Mouse (Mus musculus) erythroblast, adult 5-6 weeks (primary cell): ENCODE data around the gene Clcc1. TPM values are rescaled to one million over a fixed set of nuclear protein-coding genes. Genes with fewer than 3 reads are reported as not detected.
"Not testable (repeated sequence)": the region's sequence is repeated elsewhere in the genome, so short reads cannot be mapped to it uniquely, and the experiment has no call there.

Experiments
- ATAC-seq: replicated peaks from 2 replicates; pipeline ENCODE4 v1.8.0; 2016; ENCODE audit warnings: moderate number of reproducible peaks, mild to moderate bottlenecking, moderate TSS enrichment, inconsistent platforms; ENCODE audit not compliant: poor library complexity, low FRiP score, severe bottlenecking
- total RNA-seq, 2 experiments: library from RNA; stranded (forward) in 1 of 2; stranded (reverse) in 1 of 2; fragments of 150-400 nt in 1 of 2; fragments of 200-764, 138-1000 nt in 1 of 2; gene quantifications; 2 replicates each; pipeline versions ENCODE4 v1.2.3 to v1.2.4; 2015 to 2017; ENCODE audit warnings: low replicate concordance in 2 of 2

Gene Clcc1
- total RNA-seq (2015; ENCODE audit: low replicate concordance) = 7.9 and 13.4 TPM in 2 replicates
- total RNA-seq (2017; ENCODE audit: low replicate concordance) = 19.9 and 23.7 TPM in 2 replicates

DNA sequence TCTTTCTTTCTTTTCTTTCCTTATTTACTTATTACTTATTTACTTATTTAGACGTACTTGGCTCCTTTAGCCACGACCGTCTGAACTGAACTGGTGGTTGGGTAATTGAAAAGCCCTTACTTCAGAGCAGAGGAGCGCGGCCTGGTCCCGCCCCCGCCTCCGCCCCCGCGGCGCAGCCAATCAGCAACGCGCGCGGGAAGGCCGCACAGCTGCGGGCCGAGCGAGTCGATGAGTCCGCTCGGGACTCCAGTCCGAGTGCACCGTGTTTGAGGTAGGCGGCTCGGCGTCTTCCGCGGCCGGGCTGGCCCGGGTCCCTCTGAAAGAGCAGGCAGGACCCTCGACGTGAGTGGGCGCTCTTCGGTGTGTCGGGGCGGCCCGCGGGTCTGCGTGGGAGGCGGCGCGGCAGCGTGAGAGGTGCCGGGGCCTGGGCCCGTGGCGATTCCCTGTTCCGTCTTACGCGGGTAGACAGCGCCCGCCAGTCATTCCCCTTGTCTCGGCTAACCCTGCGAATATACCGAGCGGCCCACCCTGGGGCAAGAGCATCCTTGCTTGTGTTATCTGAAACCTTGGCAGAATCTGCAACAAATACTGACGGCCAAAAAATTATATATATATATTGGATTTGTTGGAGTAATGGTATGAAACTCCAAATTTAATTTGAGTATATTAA is at the start of gene Clcc1:
TSS of gene Clcc1 (plus strand) at position 204 of the 670 bp plus-strand sequence.
- ATAC-seq = peak; percentile 96

DNA sequence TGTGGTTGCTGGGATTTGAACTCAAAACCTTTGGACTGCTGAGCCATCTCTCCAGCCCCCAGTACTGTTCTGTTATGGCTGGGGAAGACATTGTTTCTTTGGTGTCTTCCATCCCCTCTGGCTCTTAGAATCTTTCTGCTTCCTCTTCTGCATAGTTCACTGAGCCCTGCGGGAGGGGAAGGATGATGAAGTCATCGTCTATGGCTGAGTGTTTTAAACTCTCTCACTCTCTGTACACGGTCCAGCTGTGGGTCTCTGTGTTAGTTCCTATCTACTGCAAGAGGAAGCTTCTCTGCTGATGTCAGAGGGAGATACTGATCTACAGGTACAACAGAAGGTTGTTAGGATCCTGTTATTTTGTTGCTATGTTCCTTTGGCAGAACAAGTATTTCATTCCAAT is 44.8 kb upstream of the Clcc1 start:
- ATAC-seq = no peak

DNA sequence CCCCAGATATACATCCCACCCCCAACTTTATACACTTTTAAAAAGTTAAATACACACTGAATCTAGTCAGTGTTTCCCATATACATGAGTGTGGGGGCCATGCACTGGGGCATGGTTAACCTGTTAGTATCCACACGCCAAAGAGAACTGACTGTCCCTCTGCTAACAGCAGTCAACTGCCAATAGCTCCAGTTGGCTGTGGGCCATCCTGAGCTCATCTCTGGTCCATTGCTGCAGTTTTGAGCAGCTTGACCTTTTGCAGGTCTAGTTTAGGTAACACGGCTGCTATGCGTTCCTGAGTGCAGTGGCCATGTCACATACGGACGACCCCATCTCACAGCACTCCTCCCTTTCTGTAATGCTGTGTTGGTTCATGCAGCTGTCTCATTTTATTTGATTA is 19.0 kb upstream of the Clcc1 start:
- ATAC-seq = no peak

DNA sequence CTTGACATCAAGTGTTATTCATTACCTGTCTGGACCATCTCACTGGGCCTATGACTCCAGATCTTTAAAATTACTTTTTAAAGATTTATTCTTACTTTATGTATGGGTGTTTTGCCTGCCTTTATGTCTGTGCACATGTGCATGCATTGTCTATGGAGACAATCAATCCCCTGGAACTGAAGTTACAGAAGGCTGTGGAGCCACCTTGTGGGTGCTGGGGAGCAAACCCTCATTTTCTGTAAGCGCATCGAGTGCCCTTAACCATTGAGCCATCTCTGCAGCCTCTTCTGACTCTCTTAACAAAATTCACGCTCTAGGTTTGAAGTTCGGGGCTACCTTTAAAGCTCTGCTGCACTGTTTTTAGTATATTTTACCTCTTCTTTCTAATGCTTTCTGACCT is 14.3 kb upstream of the Clcc1 start:
- no peak for ATAC-seq

DNA sequence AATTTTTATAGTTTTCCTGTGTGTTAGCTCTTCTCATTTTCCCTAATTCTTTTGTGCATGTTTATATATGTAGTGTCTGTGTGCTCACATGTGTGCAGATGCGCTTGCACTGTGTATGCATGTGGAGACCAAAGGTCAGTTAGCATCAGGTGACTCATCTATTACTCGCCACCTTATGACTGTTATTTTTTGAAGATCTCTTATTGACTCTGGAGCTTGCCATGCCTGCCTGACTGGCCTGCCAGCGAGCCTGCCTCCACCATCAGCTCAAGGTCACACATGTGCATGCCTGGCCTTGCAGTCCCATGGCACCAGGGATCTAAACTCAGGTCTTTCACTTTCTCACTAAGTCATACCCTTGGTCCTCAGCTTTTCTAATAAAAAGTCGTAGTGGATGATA is 12.7 kb upstream of the Clcc1 start:
- ATAC-seq = no peak

DNA sequence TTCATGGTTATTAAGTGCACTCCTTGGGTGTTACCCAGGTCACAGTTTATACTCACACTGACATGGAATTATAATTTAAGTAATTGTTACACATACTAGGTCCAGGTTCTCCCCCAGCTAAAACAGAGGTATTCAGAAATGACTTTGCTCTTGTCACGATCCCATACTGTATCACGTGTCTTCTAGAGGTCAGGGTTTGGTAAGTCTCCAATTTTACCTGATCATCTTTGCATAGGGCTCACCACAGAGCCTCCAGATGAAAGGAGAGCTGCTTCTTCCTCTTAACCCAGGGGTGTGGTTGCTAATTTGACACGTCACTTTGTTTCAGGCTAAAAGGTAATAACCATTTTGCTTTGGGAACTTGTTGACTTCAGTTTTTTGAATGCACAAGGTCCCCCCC is 8.9 kb upstream of the Clcc1 start:
- no peak for ATAC-seq

DNA sequence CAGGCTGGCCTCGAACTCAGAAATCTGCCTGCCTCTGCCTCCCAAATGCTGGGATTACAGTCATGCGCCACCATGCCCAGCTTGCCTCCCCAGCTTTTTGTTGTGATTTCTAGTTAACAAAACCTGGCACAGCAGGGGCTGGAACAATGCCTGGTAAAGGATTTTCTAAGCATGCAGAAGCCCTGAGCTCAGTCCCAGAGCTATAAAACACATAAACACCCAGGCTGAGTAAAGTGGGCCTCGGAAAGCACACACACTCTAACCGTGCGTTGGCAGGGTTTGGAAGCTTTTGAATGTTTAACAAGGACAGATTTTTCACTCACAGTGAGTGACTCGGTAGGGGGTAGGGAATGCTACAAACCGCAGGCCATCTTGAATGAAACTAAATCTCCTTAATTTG is 7.7 kb upstream of the Clcc1 start:
- no peak for ATAC-seq

DNA sequence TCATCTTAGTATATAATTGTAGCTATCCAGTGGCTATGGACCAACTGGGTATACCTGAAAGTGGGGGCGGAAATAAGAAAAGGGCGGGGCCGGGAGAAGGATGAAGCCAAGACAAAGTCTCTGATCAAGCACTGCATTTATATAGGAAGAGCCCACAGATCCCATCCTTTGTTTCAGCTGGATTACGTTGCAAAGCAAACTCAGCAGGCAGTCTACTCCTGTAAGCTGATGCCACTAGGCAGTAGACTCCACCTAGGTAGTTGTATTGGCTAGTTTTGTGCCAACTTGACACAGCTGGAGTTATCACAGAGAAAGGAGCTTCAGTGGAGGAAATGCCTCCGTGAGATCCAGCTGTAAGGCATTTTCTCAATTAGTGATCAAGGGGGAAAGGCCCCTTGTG is 6.0 kb upstream of the Clcc1 start:
- ATAC-seq = not testable (repeated sequence)

DNA sequence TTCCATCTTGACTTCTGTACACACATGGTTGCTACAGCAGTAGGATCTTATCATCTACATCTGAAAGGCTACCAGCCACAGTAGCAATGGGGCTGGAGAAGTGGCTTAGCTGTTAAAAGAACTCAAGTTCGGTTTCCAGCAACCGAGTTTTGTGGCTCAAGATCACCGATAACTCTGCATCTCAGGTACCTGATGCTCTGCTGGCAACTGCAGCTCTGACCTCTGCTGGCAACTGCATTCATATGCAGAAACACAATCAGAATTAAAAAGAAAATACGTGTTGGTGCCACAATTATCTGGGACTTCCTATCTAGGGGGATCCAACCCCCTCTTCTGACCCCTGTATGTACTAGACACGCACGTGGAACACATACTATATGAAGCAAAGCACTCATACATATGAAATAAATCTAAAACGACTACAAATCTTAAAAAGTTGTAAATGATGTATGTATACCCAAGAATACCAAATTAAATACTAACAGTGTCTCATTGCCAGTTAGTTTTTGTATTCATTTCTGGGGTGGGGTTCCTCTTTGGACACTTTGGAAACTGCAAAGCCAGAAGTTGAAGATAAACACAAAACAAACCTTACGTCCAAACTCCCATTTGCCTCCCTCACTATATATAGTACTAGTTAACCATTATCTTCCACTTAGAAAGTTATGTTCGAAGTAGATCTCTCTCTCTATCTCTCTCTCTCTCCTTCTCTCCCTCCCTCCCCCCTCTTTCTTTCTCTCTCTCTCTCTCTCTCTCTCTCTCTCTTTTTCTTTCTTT is 659 bp upstream of the Clcc1 start:
- ATAC-seq = no peak

DNA sequence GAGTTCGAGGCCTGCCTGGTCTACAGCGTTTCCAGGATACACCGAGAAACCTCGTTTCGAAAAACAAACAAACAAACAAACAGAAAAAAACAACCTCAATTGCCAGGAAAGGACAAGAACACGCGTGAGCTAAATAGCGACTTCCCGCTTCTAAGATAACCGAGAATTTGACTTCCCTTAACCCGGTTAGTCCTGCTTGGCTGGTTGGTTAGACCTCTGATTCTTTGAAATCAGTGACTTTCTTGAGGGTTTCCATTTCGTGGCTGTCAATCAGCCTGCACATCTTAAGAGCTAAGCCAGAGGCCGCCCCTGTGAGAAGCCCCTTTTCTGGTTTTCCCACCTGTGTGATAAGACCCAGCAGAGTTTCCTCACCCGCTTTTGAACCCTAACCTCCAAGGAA is 853 bp downstream of the Clcc1 start:
- ATAC-seq = no peak

DNA sequence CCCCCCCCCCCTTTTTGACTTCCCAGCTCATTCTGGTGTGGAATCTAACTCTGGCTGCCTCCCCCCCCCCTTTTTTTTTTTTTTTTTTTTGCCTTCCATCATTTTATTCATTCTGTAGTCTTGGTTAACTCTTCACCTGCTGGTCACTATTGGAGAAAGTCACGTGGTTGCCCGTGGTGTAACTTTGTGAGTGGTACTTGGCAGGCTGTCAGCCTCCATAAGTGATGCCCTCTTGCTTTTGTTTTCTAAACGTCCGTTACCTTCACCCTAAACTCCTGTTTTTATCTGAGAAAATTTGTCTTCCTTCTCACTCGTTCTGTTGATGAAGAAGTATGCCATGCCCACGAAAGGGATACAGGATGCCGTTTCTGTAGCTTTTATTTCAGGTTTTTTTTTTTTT is 1.8 kb downstream of the Clcc1 start:
- ATAC-seq = no peak

DNA sequence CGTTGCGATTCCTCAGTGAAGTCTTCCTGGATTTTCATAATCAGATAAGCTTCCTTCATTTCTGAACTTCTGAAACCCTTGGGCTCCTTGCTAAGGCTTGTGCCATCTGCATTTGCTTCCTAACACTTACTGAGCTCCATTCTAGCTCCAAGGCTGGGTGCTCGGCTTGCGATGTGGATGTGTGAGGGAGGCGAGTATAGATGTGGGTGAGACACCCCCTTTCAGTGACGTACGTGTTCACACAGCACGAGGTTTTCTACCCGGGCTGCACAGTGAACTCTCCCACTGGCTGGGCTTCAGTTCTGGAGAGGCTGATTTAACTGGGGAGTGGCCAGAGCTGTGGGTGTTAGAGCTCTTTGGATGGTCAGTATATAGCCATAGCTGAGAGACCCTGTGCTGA is 4.9 kb downstream of the Clcc1 start:
- no peak for ATAC-seq

DNA sequence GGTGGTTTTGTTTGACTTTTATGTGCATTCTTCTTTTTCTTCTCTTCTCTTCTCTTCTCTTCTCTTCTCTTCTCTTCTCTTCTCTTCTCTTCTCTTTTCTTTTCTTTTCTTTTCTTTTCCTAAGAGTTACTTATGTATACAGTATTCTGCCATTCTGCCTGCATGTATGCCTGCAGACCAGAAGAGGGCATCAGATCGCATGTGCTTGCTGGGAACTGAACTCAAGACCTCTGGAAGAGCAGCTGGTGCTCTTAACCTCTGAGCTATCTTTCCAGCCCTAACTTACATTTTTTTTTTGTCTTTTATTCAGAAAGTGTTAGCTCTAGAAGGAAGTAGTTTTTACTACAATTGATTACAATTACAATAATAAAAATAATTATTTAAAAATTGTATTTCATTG is 7.2 kb downstream of the Clcc1 start:
- ATAC-seq = no peak

DNA sequence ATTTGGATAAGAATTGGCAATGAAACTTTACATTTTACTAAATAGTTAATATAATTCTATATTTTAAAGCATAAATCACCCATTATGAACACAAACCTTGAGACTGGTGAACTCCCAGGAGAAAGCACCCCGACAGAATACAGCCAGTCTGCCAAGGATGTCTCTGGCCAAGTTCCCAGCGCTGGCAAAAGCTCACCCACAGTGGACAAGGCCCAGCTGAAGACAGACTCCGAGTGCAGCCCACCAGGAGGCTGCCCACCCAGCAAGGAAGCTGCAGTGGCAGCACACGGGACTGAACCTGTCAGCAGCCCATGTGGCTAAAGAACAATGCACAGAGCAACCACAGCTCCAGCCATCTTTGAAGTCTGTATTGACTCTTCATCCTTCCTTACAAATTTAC is 22.9 kb downstream of the Clcc1 start:
- no peak for ATAC-seq

DNA sequence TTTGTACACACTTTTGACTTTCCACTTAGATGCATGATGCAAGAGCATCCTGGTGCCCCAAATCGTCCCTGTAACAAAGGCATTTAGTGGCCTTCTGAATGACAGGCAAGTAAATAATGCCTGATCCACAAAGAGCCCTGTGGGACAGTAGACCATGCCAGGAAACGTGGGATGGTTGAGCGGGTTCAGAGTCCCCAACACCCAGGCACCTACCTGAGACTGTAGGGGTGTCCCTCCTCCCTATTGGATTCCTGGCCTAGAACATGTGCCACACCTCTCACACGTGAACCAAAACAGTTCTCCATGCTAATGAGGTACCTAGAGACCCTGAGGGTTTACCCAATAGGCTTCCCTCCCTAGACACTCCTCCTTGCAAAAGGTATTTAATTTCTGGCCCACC is 27.3 kb downstream of the Clcc1 start:
- ATAC-seq = no peak

DNA sequence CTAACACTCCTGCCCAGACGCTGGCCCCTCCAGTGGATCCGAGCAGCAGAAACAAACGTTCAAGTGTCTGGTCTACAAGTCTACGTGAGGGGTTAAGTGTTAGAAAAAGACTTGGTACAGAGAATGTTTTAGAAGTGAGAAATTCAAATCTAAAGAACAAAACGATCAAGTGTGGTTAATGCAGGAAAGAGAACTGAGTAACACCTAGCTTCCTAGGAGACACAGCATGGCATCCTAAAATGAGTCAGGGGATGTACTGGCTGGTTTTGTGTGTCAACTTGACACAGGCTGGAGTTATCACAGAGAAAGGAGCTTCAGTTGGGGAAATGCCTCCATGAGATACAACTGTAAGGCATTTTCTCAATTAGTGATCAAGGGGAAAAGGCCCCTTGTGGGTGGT is 29.9 kb downstream of the Clcc1 start:
- not testable (repeated sequence) for ATAC-seq

DNA sequence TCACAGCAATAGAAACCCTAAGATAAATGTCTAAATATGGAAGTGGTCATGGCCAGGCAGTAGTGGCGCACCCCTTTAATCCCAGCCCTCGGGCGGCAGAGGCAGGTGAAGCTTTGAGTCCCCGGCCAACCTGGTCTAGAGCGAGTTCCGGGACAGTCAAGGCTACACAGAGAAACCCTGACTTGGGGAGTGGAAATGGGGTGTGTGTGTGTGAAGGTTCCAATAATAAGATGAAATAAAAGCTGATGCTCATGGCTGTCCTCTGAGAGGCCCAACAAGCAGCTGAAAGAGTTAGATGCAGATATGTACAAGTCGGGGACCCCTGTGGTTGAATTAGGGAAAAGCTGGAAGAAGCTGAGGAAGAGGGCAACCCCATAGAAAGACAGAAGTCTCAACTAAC is 32.0 kb downstream of the Clcc1 start:
- no peak for ATAC-seq

DNA sequence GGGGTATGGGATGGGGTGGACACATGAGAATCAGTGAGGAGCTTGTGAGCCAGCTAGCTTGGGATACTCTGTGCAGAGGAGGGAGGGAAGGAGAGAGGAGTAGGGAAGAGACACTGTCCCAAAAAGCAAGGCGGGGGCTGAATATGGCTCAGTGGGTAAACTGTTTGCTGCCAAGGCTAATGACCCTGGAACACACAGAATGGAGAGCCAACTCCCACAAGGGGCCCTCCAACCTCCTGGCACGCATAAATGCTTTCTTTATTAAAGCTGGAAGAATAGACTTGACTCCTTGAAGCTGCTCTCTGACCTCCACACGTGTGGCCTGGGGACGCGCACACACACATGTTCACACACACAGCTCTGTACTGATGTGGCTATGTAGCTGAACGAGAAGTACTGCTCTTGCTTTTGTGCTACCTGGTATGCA is 35.3 kb downstream of the Clcc1 start:
- ATAC-seq = no peak

DNA sequence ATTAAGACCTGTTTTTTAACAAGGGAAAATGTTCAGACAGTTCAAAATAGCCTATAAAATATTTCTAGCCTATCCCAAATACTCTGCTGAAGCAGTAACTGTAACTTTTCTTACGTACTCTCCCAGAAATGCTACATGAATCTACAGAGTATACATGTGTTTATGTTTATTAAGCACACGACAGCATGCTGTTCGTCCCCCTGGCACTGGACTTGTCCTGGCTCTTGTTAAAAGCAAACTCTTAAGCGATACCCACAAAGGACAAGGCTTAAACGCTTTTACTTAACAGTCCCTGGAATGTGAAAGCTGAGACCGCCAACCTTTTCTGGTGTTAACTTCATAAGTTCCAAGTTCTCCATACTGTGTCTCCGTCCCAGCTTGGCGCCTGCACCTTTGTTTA is 35.7 kb downstream of the Clcc1 start:
- no peak for ATAC-seq

DNA sequence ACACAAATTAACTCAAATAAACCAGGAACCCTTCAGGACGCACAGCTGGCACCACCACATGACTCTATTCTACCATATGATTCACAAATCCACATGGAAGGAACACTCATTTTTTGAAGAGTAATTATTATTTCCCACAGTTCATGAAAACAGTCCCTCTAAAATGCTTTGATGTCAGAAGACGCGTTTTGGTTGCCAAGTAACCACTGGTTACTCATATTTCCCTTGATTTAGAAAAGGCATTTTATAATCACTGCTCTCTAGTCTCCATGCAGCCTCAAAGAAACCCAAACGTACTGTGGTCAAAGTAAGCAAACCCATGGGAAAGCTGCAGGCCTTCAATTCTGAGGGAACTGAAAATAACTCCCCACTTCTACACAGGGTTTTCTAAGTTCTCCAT is 36.3 kb downstream of the Clcc1 start:
- no peak for ATAC-seq

DNA sequence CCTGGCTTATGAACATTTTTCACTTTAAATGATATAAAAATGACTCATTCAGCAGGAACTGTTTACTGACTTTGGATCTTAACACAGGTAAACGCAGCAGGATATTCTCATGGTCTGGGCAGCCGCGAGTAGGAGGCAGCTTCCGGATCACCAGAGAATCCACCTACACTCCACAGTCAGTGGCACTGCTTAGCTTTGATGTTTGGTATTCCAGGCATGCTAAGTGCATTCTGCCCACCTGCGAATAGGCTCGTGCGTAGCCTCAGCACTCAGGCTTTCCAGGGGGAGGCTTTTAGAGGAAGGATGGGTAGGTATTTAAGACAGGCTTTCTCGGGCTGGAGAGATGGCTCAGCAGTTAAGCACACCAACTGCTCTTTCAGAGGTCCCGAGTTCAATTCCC is 40.6 kb downstream of the Clcc1 start:
- no peak for ATAC-seq

DNA sequence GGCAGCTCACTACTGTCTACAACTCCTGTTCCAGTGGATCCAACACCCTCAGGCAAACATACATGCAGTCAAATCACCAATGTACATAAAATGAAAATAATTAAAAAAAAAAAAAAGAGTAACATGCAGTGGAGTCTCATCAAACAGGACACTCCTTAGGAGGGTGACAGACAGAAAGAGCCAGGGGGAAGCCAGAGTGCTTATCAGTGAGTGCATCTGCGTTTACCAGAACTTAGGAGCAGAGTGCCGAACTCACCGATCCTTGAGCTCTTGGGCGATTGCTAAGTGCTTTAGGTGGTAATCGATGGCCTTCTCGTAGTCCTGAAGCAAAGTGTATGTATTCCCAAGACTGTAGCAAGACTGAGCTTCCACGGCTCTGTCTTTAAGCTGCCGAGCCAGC is 44.9 kb downstream of the Clcc1 start:
- ATAC-seq = no peak
